Mouse (Mus musculus) MEL (cell line): ENCODE results near the gene Fbh1. TPM values are rescaled to one million over a fixed set of nuclear protein-coding genes. Genes with fewer than 3 reads are reported as not detected.

Experiments
- DNase-seq: peaks from one replicate; pipeline ENCODE4 v3.0.0; 2011; ENCODE audit warnings: low read depth, low spot score
- H3K27ac ChIP-seq: 2 replicates; pipeline ENCODE4 v1.5.1; 2012; ENCODE audit warnings: low read depth, mild to moderate bottlenecking, control low read depth, low read length, moderate library complexity; ENCODE audit not compliant: control insufficient read depth
- H3K27me3 ChIP-seq, 2 experiments: fragments of 150-350 bp in 1 of 2; sonication (generic) in 1 of 2; 2 replicates each; pipeline ENCODE4 v1.6.1; 2012; ENCODE audit warnings: low read length in 2 of 2, mild to moderate bottlenecking in 2 of 2, improper control_type of control experiment in 1 of 2, moderate library complexity in 1 of 2; ENCODE audit not compliant: insufficient read depth in 2 of 2, control insufficient read depth in 1 of 2
- H3K36me3 ChIP-seq, 2 experiments: 2 replicates each; pipeline ENCODE4 v1.6.1; 2012 to 2014; ENCODE audit warnings: low read length in 2 of 2, improper control_type of control experiment in 1 of 2, inconsistent platforms in 1 of 2, mild to moderate bottlenecking in 1 of 2; ENCODE audit not compliant: insufficient read depth in 2 of 2, control insufficient read depth in 1 of 2
- H3K4me1 ChIP-seq, 2 experiments: fragments of 150-350 bp in 1 of 2; sonication (generic) in 1 of 2; 2 replicates each; pipeline ENCODE4 v1.6.1; 2012; ENCODE audit warnings: low read length in 2 of 2, improper control_type of control experiment in 1 of 2, mild to moderate bottlenecking in 1 of 2; ENCODE audit not compliant: insufficient read depth in 2 of 2, control insufficient read depth in 1 of 2
- H3K4me3 ChIP-seq, 2 experiments: fragments of 150-350 bp in 1 of 2; sonication (generic) in 1 of 2; 2 replicates each; pipeline ENCODE4 v1.5.1; 2012; ENCODE audit warnings: low read depth in 2 of 2, low read length in 2 of 2, mild to moderate bottlenecking in 2 of 2, moderate library complexity in 2 of 2, control low read depth in 1 of 2, improper control_type of control experiment in 1 of 2; ENCODE audit not compliant: control insufficient read depth in 1 of 2, insufficient read depth in 1 of 2
- H3K79me2 ChIP-seq: 2 replicates; pipeline ENCODE4 v1.6.1; 2012; ENCODE audit warnings: mild to moderate bottlenecking, low read length, moderate library complexity; ENCODE audit not compliant: control insufficient read depth, poor library complexity, insufficient read depth
- H3K9ac ChIP-seq: 2 replicates; pipeline ENCODE4 v1.6.1; 2012; ENCODE audit warnings: low read depth, mild to moderate bottlenecking, control low read depth, low read length, moderate library complexity; ENCODE audit not compliant: control insufficient read depth, poor library complexity, severe bottlenecking
- H3K9me3 ChIP-seq: fragments of 150-350 bp; sonication (generic); replicated peaks from 2 replicates; pipeline ENCODE4 v1.6.1; 2012; ENCODE audit warnings: mild to moderate bottlenecking, low read length, improper control_type of control experiment, moderate library complexity; ENCODE audit not compliant: insufficient read depth
- CHD2 ChIP-seq: IDR thresholded peaks from 2 replicates; pipeline ENCODE4 v1.6.1; 2011; ENCODE audit warnings: low read length, improper control_type of control experiment
- E2F4 ChIP-seq: IDR thresholded peaks from 2 replicates; pipeline ENCODE4 v1.6.1; 2011; ENCODE audit warnings: low read depth, low read length, improper control_type of control experiment, borderline replicate concordance
- EP300 ChIP-seq, 2 experiments: IDR thresholded peaks; 2 replicates each; pipeline ENCODE4 v1.6.1; 2011; ENCODE audit warnings: improper control_type of control experiment in 2 of 2, low read length in 2 of 2, low read depth in 1 of 2, mild to moderate bottlenecking in 1 of 2
- GABPA ChIP-seq: IDR thresholded peaks from 2 replicates; pipeline ENCODE4 v1.6.1; 2012; ENCODE audit warnings: low read depth, mild to moderate bottlenecking, inconsistent platforms, low read length, improper control_type of control experiment, moderate library complexity
- HCFC1 ChIP-seq: IDR thresholded peaks from 2 replicates; pipeline ENCODE4 v1.6.1; 2012; ENCODE audit warnings: low read depth, mild to moderate bottlenecking, inconsistent platforms, low read length, improper control_type of control experiment, moderate library complexity
- JUND ChIP-seq: IDR thresholded peaks from 2 replicates; pipeline ENCODE4 v1.6.1; 2011; ENCODE audit warnings: low read depth, mild to moderate bottlenecking, improper control_type of control experiment, low read length
- KAT2A ChIP-seq: conservative IDR thresholded peaks from 2 replicates; pipeline ENCODE4 v1.6.1; 2012; ENCODE audit warnings: low read depth, low read length, improper control_type of control experiment, inconsistent platforms
- MAFK ChIP-seq: IDR thresholded peaks from 2 replicates; pipeline ENCODE4 v1.6.1; 2011; ENCODE audit warnings: low read depth, mild to moderate bottlenecking, low read length, improper control_type of control experiment, borderline replicate concordance
- MAZ ChIP-seq: IDR thresholded peaks from 2 replicates; pipeline ENCODE4 v1.6.1; 2012; ENCODE audit warnings: low read depth, mild to moderate bottlenecking, inconsistent platforms, low read length, improper control_type of control experiment
- MXI1 ChIP-seq: IDR thresholded peaks from 2 replicates; pipeline ENCODE4 v1.6.1; 2011; ENCODE audit warnings: mild to moderate bottlenecking, low read depth, low read length, improper control_type of control experiment
- POLR2AphosphoS5 ChIP-seq: IDR thresholded peaks from 2 replicates; pipeline ENCODE4 v1.6.1; 2012; ENCODE audit warnings: low read depth, borderline replicate concordance, mild to moderate bottlenecking, inconsistent platforms, low read length, moderate library complexity, mixed read lengths
- RAD21 ChIP-seq: IDR thresholded peaks from 2 replicates; pipeline ENCODE4 v1.6.1; 2011; ENCODE audit warnings: mild to moderate bottlenecking, low read depth, low read length, improper control_type of control experiment
- RCOR1 ChIP-seq: IDR thresholded peaks from 2 replicates; pipeline ENCODE4 v1.6.1; 2012; ENCODE audit warnings: low read depth, mild to moderate bottlenecking, inconsistent platforms, low read length, improper control_type of control experiment
- TBP ChIP-seq: IDR thresholded peaks from 2 replicates; pipeline ENCODE4 v1.8.0; 2011; ENCODE audit warnings: low read depth, low read length, improper control_type of control experiment
- UBTF ChIP-seq: IDR thresholded peaks from 2 replicates; pipeline ENCODE4 v1.6.1; 2012; ENCODE audit warnings: low read depth, mild to moderate bottlenecking, inconsistent platforms, low read length, improper control_type of control experiment, moderate library complexity, borderline replicate concordance; ENCODE audit not compliant: insufficient read depth
- ZC3H11A ChIP-seq: IDR thresholded peaks from 2 replicates; pipeline ENCODE4 v1.6.1; 2012; ENCODE audit warnings: low read depth, mild to moderate bottlenecking, inconsistent platforms, low read length, improper control_type of control experiment
- polyA plus RNA-seq, 2 experiments: library from polyadenylated mRNA; stranded (reverse) in 1 of 2; unstranded in 1 of 2; fragments of >175 nt in 1 of 2; fragments of >200 nt in 1 of 2; gene quantifications; 2 replicates each; pipeline versions ENCODE4 v1.2.1 to v1.2.4; 2012; ENCODE audit warnings: low replicate concordance in 2 of 2, low read depth in 1 of 2; ENCODE audit not compliant: insufficient read length in 2 of 2, insufficient read depth in 1 of 2, missing spikeins in 1 of 2
- total RNA-seq: library from RNA; depleted of rRNA; stranded (reverse); fragments of 300-350 nt; gene quantifications from 2 replicates; pipeline ENCODE4 v1.2.3, GENCODE M21; 2012

Fbh1 gene
- total and polyA plus RNA-seq, 3 experiments = 34.9 to 44.9 TPM; not detected in 1

DNA sequence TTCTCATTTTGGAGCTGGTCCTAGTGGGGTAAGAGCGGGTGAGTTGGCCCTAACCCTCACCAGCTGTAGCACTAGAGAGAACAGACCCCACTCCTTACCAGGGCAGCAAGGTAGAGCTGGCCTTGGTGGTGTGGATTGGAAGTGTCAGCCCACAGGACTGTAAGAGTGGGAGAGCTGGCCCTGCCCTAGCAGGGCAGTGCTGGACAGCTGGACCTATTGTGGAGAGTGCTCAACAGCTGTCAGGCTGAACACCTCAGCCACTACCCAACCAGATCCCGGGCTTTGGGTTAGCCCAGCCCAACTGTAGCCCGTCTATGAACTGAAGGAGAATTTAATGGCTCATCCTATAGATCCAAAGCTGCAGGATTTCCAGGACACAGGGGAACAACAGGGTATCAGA is 38.6 kb downstream of the Fbh1 start:
- Histone ChIP-seq H3K9me3 (no peaks in the 10 kb centered on the region), H3K4me3 (no peak overlapping the region), H3K4me1 (no peaks in the 10 kb centered on the region; a peak in 1 of 4 replicates), H3K27me3 (no peaks in the 10 kb centered on the region), H3K36me3 (no peaks in the 10 kb centered on the region; a peak in 1 of 4 replicates), H3K27ac (no peak overlapping the region), H3K79me2 (no peaks in the 10 kb centered on the region), H3K9ac (no peak overlapping the region)
- TF ChIP-seq UBTF (no peak), POLR2AphosphoS5 (no peak), CHD2 (no peak), RCOR1 (no peak), HCFC1 (no peak), TBP (no peak), RAD21 (no peak), MAZ (no peak), E2F4 (no peak), KAT2A (no peak), ZC3H11A (no peak), GABPA (no peak), MAFK (no peak), EP300 (IDR thresholded peaks at IDR 0.05; ENCODE audit: low read depth in 1 of 2, low read length in 2 of 2) (no peak)
- DNase-seq = no peak

DNA sequence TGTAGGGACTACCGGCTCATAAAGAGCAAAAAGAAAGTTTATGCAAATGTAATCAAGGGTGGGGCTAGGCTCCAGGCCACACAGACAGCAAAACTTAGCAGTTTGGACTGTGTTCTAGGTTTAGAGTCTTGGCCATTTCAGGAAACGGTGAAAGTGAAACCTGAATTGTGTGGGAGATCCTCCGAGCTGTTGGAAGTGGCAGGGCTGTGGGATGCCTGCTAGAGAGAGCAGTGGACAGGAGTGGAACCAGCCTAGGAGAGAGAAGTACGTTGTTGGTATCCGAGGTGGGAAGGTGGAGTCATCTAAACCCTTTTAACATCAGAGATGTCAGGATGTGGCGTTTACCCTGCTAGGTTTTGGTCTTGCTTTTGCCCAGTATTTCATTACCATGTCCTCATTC is 41.5 kb downstream of the Fbh1 start:
- Histone ChIP-seq H3K79me2 (no peaks in the 10 kb centered on the region), H3K9me3 (no peaks in the 10 kb centered on the region), H3K27ac (no peak overlapping the region), H3K27me3 (no peaks in the 10 kb centered on the region), H3K36me3 (no peaks in the 10 kb centered on the region; a peak in 1 of 4 replicates), H3K4me1 (no peaks in the 10 kb centered on the region; a peak in 1 of 4 replicates), H3K9ac (no peak overlapping the region), H3K4me3 (no peak overlapping the region)
- DNase-seq = no peak
- TF ChIP-seq JUND (no peak), MXI1 (no peak), MAFK (no peak)
